Mouse (Mus musculus): ENCODE data around the gene Olfr1388.
A peak's percentile ranks its signal among the peaks of the same experiment; 100 is the strongest.
"Not testable (repeated sequence)": the region's sequence is repeated elsewhere in the genome, so short reads cannot be mapped to it uniquely, and the experiment has no call there.

Olfr1388 gene

GRCm38 (mm10) chr11:49436411-49436810 lies at the start of gene Olfr1388:
Olfr1388 (plus strand) TSS chr11:49436624.
- no peak for DNase-seq (ENCODE audit: low read depth)

GRCm38 (mm10) chr11:49392707-49393106 lies 43.7 kb upstream of the Olfr1388 start:
- DNase-seq (ENCODE audit: low read depth) = not testable (repeated sequence)

- no peak for DNase-seq (ENCODE audit: low read depth)
Observed at GRCm38 (mm10) chr11:49406784-49407183, 29.6 kb upstream of the Olfr1388 start.

- peak; percentile 43 for DNase-seq (ENCODE audit: low read depth)
Observed at GRCm38 (mm10) chr11:49410540-49410939, 25.9 kb upstream of the Olfr1388 start.

GRCm38 (mm10) chr11:49422767-49423166 lies 13.7 kb upstream of the Olfr1388 start, which contains the start of gene Olfr1389:
Olfr1389 (plus strand) TSS chr11:49423067.
- no peak for DNase-seq (ENCODE audit: low read depth)

- DNase-seq (ENCODE audit: low read depth) = no peak
Observed at GRCm38 (mm10) chr11:49425257-49425927, 11.0 kb upstream of the Olfr1388 start.

- DNase-seq (ENCODE audit: low read depth) = no peak
Observed at GRCm38 (mm10) chr11:49429641-49430040, 6.8 kb upstream of the Olfr1388 start.

GRCm38 (mm10) chr11:49455043-49455442 lies 18.6 kb downstream of the Olfr1388 start, which contains the start of gene Olfr1387:
Olfr1387 (plus strand) TSS chr11:49455343.
- DNase-seq (ENCODE audit: low read depth) = no peak

GRCm38 (mm10) chr11:49464746-49465145 lies 28.3 kb downstream of the Olfr1388 start, which contains the start of gene Olfr1386:
Olfr1386 (plus strand) TSS chr11:49465046.
- DNase-seq (ENCODE audit: low read depth) = not testable (repeated sequence)

- no peak for DNase-seq (ENCODE audit: low read depth)
Observed at GRCm38 (mm10) chr11:49485973-49486372, 49.5 kb downstream of the Olfr1388 start.

GRCm38 (mm10) chr11:49488770-49489169 lies 52.3 kb downstream of the Olfr1388 start, which contains the start of gene Olfr1385:
Olfr1385 (plus strand) TSS chr11:49489070.
- DNase-seq (ENCODE audit: low read depth) = not testable (repeated sequence)

Data from c-Kit-positive CD71-negative TER-119-negative erythroid progenitor cells, embryonic 14.5 days (primary cell).